Mouse (Mus musculus) ES-E14 (cell line): ENCODE results near the gene Smad3. TPM values are rescaled to one million over a fixed set of nuclear protein-coding genes. Genes with fewer than 3 reads are reported as not detected.

Source experiments
- DNase-seq: peaks from one replicate; pipeline ENCODE4 v3.0.0-alpha.2; 2013; ENCODE audit warnings: low read depth, low spot score
- H3K27ac ChIP-seq: 2 replicates; pipeline ENCODE4 v1.5.1; 2012; ENCODE audit warnings: low read depth, mild to moderate bottlenecking, low read length, moderate library complexity, mixed read lengths; ENCODE audit not compliant: poor library complexity, insufficient read depth, severe bottlenecking
- H3K36me3 ChIP-seq: 2 replicates; pipeline ENCODE4 v1.6.1; 2012; ENCODE audit warnings: mild to moderate bottlenecking, low read length, moderate library complexity, mixed read lengths; ENCODE audit not compliant: control insufficient read depth, poor library complexity, insufficient read depth, severe bottlenecking
- H3K4me1 ChIP-seq, 2 experiments: fragments of 150-350 bp in 1 of 2; sonication (generic) in 1 of 2; 2 replicates each; pipeline ENCODE4 v1.6.1; 2012; ENCODE audit warnings: low read length in 2 of 2, mild to moderate bottlenecking in 1 of 2, mixed read lengths in 1 of 2; ENCODE audit not compliant: control insufficient read depth in 2 of 2, insufficient read depth in 2 of 2, poor library complexity in 1 of 2
- H3K4me3 ChIP-seq, 2 experiments: fragments of 150-350 bp in 1 of 2; sonication (generic) in 1 of 2; 2 replicates each; pipeline ENCODE4 v1.5.1; 2012; ENCODE audit warnings: low read length in 2 of 2, low read depth in 1 of 2, mild to moderate bottlenecking in 1 of 2, mixed read lengths in 1 of 2; ENCODE audit not compliant: insufficient read depth in 1 of 2, poor library complexity in 1 of 2, severe bottlenecking in 1 of 2
- H3K9ac ChIP-seq: 2 replicates; pipeline ENCODE4 v1.6.1; 2012; ENCODE audit warnings: low read depth, mild to moderate bottlenecking, low read length, mixed read lengths; ENCODE audit not compliant: poor library complexity, insufficient read depth, severe bottlenecking
- H3K9me3 ChIP-seq: fragments of 150-350 bp; sonication (generic); 2 replicates; pipeline ENCODE4 v1.6.1; 2012; ENCODE audit warnings: low read depth, mild to moderate bottlenecking, low read length; ENCODE audit not compliant: control insufficient read depth, insufficient read depth
- CHD2 ChIP-seq: IDR thresholded peaks from 2 replicates; pipeline ENCODE4 v1.6.1; 2014; ENCODE audit warnings: mild to moderate bottlenecking, low read depth, low read length, inconsistent platforms
- HCFC1 ChIP-seq: IDR thresholded peaks from 2 replicates; pipeline ENCODE4 v1.6.1; 2012; ENCODE audit warnings: low read length, inconsistent platforms, borderline replicate concordance; ENCODE audit not compliant: insufficient read depth
- MAFK ChIP-seq: IDR thresholded peaks from 2 replicates; pipeline ENCODE4 v1.6.1; 2014; ENCODE audit warnings: mild to moderate bottlenecking, low read depth, low read length, inconsistent platforms; ENCODE audit not compliant: insufficient read depth
- ZC3H11A ChIP-seq: IDR thresholded peaks from 2 replicates; pipeline ENCODE4 v1.6.1; 2012; ENCODE audit warnings: low read depth, mild to moderate bottlenecking, inconsistent platforms, low read length, borderline replicate concordance
- ZNF384 ChIP-seq: IDR thresholded peaks from 2 replicates; pipeline ENCODE4 v1.6.1; 2012; ENCODE audit warnings: low read depth, low read length, inconsistent platforms
- in situ Hi-C, 2 experiments: fragments of 600-800 bp; cut with MboI; formaldehyde crosslinking; loops; one replicate each; pipeline ENCODE4 v1.15.1; 2025; ENCODE audit warnings: low sequenced_read_pairs in 2 of 2, inconsistent platforms in 1 of 2; ENCODE audit not compliant: unreplicated experiment in 2 of 2
- total RNA-seq: library from RNA; depleted of rRNA; stranded (reverse); fragments of 300-350 nt; gene quantifications from 2 replicates; pipeline ENCODE4 v1.2.3, GENCODE M21; 2012

The Smad3 gene
- total RNA-seq, 1 experiment = 15.2 TPM

- H3K9me3 ChIP-seq = no peaks in the 10 kb centered on the region
- H3K9ac ChIP-seq = no peak overlapping the region
- peaks cover 2 to 12% of the 10 kb centered on the region in 2 experiments; a peak in 3 of 4 replicates for H3K4me1 ChIP-seq
- DNase-seq = no peak
- TF ChIP-seq ZNF384 = no peak
- no peak for TF ChIP-seq CHD2
- TF ChIP-seq ZC3H11A = no peak
- no peak for TF ChIP-seq MAFK
- TF ChIP-seq HCFC1 = no peak
- no peaks in the 10 kb centered on the region for H3K36me3 ChIP-seq
- no peak overlapping the region for H3K27ac ChIP-seq
- in situ Hi-C loops = no loop called here
- no peak overlapping the region for H3K4me3 ChIP-seq
Measured at GRCm38 (mm10) chr9:63731114-63731828, 26.5 kb downstream of the Smad3 start.

GRCm38 (mm10) chr9:63728969-63729368 is 28.8 kb downstream of the Smad3 start:
- DNase-seq = no peak
- TF ChIP-seq MAFK (no peak), HCFC1 (no peak), ZC3H11A (no peak), CHD2 (no peak), ZNF384 (no peak)
- H3K4me1 ChIP-seq = peaks cover 2 to 5% of the 10 kb centered on the region in 2 experiments; a peak in 3 of 4 replicates
- no peak overlapping the region for H3K9ac ChIP-seq
- no peak overlapping the region for H3K4me3 ChIP-seq
- H3K36me3 ChIP-seq = no peaks in the 10 kb centered on the region
- in situ Hi-C loops = no loop called here
- H3K9me3 ChIP-seq = no peaks in the 10 kb centered on the region
- H3K27ac ChIP-seq = no peak overlapping the region

- Histone ChIP-seq H3K36me3 (no peaks in the 10 kb centered on the region), H3K4me1 (peaks cover 0 to 5% of the 10 kb centered on the region in 2 experiments; a peak in 2 of 4 replicates), H3K27ac (no peak overlapping the region), H3K4me3 (no peak overlapping the region), H3K9ac (no peak overlapping the region), H3K9me3 (no peaks in the 10 kb centered on the region)
- TF ChIP-seq ZNF384 = no peak
- no peak for TF ChIP-seq ZC3H11A
- TF ChIP-seq MAFK = no peak
- TF ChIP-seq HCFC1 = no peak
- TF ChIP-seq CHD2 = no peak
- no peak for DNase-seq
- in situ Hi-C loops = no loop called here
Measured at GRCm38 (mm10) chr9:63727070-63727469, 30.7 kb downstream of the Smad3 start.

- H3K9ac ChIP-seq = no peak overlapping the region
- TF ChIP-seq CHD2 = no peak
- no peak for TF ChIP-seq ZC3H11A
- TF ChIP-seq MAFK = no peak
- TF ChIP-seq ZNF384 = no peak
- TF ChIP-seq HCFC1 = no peak
- peaks cover 0 to 3% of the 10 kb centered on the region in 2 experiments; a peak in 2 of 4 replicates for H3K4me1 ChIP-seq
- H3K9me3 ChIP-seq = no peaks in the 10 kb centered on the region
- H3K36me3 ChIP-seq = no peaks in the 10 kb centered on the region
- no peak overlapping the region for H3K27ac ChIP-seq
- in situ Hi-C loops = no loop called here
- H3K4me3 ChIP-seq = no peak overlapping the region
- no peak for DNase-seq
Measured at GRCm38 (mm10) chr9:63726088-63727010, 31.4 kb downstream of the Smad3 start.
